Mouse (Mus musculus) liver, adult (tissue): ENCODE data around the gene Olfr692.

Experiments
- GATA4 ChIP-seq: IDR thresholded peaks from 2 replicates; pipeline ENCODE4 v1.6.1; 2014; ENCODE audit warnings: mild to moderate bottlenecking, low read length; ENCODE audit not compliant: insufficient replicate concordance

Gene Olfr692

DNA sequence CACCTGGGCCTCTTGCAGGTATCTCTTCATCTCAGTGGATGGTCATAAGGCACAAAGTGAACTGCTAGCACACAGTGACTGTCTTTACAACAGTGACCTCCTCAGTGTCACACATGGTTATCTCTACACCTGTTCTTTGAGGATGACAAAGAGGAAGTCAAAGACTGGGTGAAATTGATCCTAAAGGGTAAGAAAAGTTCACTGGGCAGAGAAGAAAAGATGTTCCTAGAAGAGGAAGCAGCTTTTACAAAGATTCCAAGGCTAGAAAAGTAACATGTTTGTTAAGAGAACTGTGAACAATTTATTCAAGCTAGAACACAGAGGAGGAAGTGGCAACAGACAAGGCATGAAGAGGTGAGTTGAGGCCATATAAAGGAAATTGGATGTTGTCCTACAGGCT, 28.1 kb downstream of the Olfr692 start:
- no peak for TF ChIP-seq GATA4

GRCm38 (mm10) chr7:105399058-105399934, 31.3 kb downstream of the Olfr692 start:
- no peak for TF ChIP-seq GATA4

GRCm38 (mm10) chr7:105399935-105400624, 32.0 kb downstream of the Olfr692 start, which contains the start of gene Fam160a2:
Gene Fam160a2, minus strand, starts transcription at chr7:105400054.
- TF ChIP-seq GATA4 = peak; percentile 55; the same call in 1 of the 2 replicates

GRCm38 (mm10) chr7:105404268-105404667, 36.2 kb downstream of the Olfr692 start, which contains the start of gene Cnga4:
Gene Cnga4, plus strand, starts transcription at chr7:105404568.
- TF ChIP-seq GATA4 = no peak

DNA sequence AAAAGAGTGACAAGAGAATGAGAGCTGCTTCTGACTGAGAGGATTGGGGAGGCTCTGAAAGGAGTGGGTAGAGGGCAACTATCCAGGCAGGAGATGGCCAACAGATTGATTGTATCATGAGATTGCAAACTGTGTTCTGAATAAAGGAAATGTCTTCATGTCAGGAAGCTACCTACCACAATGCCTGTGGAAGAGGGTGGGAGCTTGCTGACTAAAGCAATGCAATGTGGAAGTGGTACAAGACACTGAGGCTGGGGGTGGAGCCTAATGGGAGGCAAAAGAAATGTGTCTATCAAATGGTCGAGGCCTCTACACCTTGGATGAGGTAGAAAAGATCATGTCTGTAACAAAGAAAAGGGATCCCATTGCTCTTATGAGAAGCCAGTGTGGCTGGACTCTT, 38.3 kb downstream of the Olfr692 start:
- TF ChIP-seq GATA4 = no peak

- no peak for TF ChIP-seq GATA4
These were observed 46.4 kb downstream of the Olfr692 start for GRCm38 (mm10) chr7:105414385-105414784.

GRCm38 (mm10) chr7:105416529-105416928, 48.5 kb downstream of the Olfr692 start:
- no peak for TF ChIP-seq GATA4

DNA sequence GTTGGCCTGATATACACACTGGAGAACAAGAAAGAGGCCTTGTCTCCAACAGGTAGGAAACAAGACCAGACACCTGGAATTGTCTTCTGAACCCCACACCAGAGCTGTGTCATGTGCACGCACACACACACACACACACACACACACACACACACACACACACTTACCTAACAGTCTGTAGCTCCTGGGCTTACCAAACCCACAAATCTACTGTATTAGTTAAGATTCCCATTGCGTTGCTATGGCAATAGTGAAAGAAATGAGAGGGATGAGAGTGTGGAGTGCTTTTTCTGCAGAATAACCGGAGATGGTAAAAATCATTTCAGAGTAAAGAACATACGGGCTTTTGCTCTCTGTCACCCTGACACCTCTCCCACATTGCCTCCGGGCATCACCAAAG, 50.1 kb downstream of the Olfr692 start:
- TF ChIP-seq GATA4 = no peak
